Mouse (Mus musculus): ENCODE data around the gene Arhgap30.

- TF ChIP-seq CTCF (IDR thresholded peaks at IDR 0.05; ENCODE audit: low read depth) (no peak), EP300 (IDR thresholded peaks at IDR 0.05; ENCODE audit: low read depth) (no peak)
Observed at GRCm38 (mm10) chr1:171390101-171390500, 1.3 kb downstream of the Arhgap30 start.

Data from heart, postnatal 0 days (tissue).